Mouse (Mus musculus) cerebellum, adult (tissue): ENCODE measurements at regions not wholly inside any gene's neighbourhood (a gene's known extent, or its start where the extent isn't known, plus 50 kb on each side); places are given as distances from the start of the nearest gene placed in this dataset.

ENCODE experiments used
- ATAC-seq: cut with Nextera tagmentation; 2 replicates; pipeline ENCODE4 v1.9.2; 2017; ENCODE audit warnings: mild to moderate bottlenecking, moderate library complexity, mixed read lengths; ENCODE audit not compliant: insufficient number of reproducible peaks, low FRiP score, low TSS enrichment

DNA sequence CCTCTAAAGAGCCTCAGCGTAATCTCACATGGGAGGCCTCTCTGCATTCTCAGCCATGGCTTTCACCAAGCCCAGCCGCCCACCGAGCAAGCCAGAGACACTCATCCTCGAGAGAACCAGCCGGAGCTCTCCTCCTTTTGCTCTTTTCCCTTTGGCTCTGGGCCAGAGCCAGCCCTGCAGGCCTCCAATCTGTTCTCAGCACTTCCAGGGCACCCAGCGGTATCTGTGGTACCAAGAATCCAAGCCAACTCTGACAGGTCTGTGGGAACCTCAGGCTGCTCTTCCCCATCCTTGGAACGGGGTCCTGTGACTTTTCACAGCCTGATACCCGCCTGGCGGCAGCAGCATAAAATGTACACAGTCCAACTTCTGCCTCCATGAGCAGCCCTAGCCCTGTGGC, 58.7 kb upstream of the Lnp1 start:
- ATAC-seq, result peak; percentile 66; the same call in 1 of the 2 replicates
